Mouse (Mus musculus): ENCODE measurements around the gene Msx1.

GRCm38 (mm10) chr5:37804512-37805118, 19.8 kb downstream of the Msx1 start:
- no peak for TF ChIP-seq CTCF (conservative IDR thresholded peaks at IDR 0.05; ENCODE audit: insufficient read depth, insufficient read length, low read depth, low read length)
- no peak for TF ChIP-seq POLR2A (IDR thresholded peaks at IDR 0.05; ENCODE audit: low read depth, low read length)

Measured in kidney, adult 2 months (tissue).